Mouse (Mus musculus): Measurements from ENCODE around the gene Smg7.

DNA sequence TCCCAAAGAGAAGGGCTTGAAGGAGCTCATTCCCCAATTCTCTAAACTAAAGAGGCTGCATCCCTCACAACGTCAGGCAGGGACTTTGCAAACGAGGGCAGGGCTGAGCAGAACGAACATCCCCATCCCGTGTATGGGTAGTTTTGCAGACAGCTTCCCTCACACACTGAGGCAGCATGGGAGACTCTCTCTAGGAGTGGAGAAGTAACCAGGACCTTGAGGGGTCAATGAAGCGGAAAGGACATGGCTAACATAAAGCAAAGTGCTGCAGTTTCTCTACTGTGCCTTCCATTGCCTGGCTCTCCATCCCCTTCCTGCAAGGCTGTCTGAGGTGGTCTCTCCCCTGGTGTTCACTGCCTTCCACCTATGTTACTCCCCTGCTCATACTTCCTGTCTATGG lies 74.3 kb downstream of the Smg7 start:
- TF ChIP-seq CTCF (IDR thresholded peaks at IDR 0.05; ENCODE audit: low read depth) (no peak), EP300 (IDR thresholded peaks at IDR 0.05; ENCODE audit: low read depth) (no peak)
